Mouse (Mus musculus) E14TG2a.4 (cell line): Measurements from ENCODE around the gene Pilrb1.

ENCODE experiments used
- CTCF ChIP-seq: conservative IDR thresholded peaks from 2 replicates; pipeline ENCODE4 v1.5.1; 2014; ENCODE audit warnings: low read length
- NANOG ChIP-seq: IDR thresholded peaks from 2 replicates; pipeline ENCODE4 v1.6.1; 2014; ENCODE audit warnings: borderline replicate concordance, low read length, mixed read lengths
- POU5F1 ChIP-seq: IDR thresholded peaks from 2 replicates; pipeline ENCODE4 v1.6.1; 2014; ENCODE audit warnings: low read length, borderline replicate concordance

DNA sequence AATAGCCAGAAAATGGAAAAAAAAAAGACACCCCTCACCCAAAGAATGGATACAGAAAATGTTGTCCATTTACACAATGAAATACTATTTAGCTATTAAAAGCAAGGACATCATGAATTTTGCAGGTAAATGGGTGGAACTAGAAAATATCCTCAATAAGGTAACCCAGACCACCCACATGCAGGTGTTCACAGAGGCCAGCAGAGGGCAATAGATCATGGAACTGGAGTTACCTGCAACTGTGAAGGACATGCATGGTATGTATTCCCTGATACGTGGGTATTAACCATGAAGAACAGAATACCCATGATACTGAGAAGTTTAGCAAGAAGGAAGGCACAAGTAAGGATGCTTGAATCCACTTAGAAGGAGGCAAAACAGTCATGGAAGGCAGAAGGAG, 35.0 kb upstream of the Pilrb1 start:
- TF ChIP-seq CTCF, result peak; percentile 65
- no peak for TF ChIP-seq POU5F1
- TF ChIP-seq NANOG, result no peak
